Mouse (Mus musculus): ENCODE measurements around the gene Gfi1.

Gene Gfi1

GRCm38 (mm10) chr5:107725435-107726261 is at the start of gene Gfi1:
Gene Gfi1, minus strand, starts transcription at chr5:107726036.
- DNase-seq (ENCODE audit: low spot score) = no peak

GRCm38 (mm10) chr5:107772049-107772448 is 46.2 kb upstream of the Gfi1 start:
- DNase-seq (ENCODE audit: low spot score) = no peak

- DNase-seq (ENCODE audit: low spot score) = no peak
Observed at GRCm38 (mm10) chr5:107768224-107768623, 42.4 kb upstream of the Gfi1 start.

- no peak for DNase-seq (ENCODE audit: low spot score)
Observed at GRCm38 (mm10) chr5:107765946-107766345, 40.1 kb upstream of the Gfi1 start.

- DNase-seq (ENCODE audit: low spot score) = no peak
Observed at GRCm38 (mm10) chr5:107764486-107764885, 38.6 kb upstream of the Gfi1 start.

GRCm38 (mm10) chr5:107763674-107764073 is 37.8 kb upstream of the Gfi1 start:
- DNase-seq (ENCODE audit: low spot score) = no peak

- DNase-seq (ENCODE audit: low spot score) = no peak
Observed at GRCm38 (mm10) chr5:107759121-107759520, 33.3 kb upstream of the Gfi1 start.

GRCm38 (mm10) chr5:107756072-107756471 is 30.2 kb upstream of the Gfi1 start:
- no peak for DNase-seq (ENCODE audit: low spot score)

GRCm38 (mm10) chr5:107754740-107755139 is 28.9 kb upstream of the Gfi1 start:
- DNase-seq (ENCODE audit: low spot score) = no peak

GRCm38 (mm10) chr5:107753656-107754055 is 27.8 kb upstream of the Gfi1 start:
- DNase-seq (ENCODE audit: low spot score) = no peak

- no peak for DNase-seq (ENCODE audit: low spot score)
Observed at GRCm38 (mm10) chr5:107749229-107749916, 23.5 kb upstream of the Gfi1 start.

GRCm38 (mm10) chr5:107739023-107739422 is 13.2 kb upstream of the Gfi1 start:
- DNase-seq (ENCODE audit: low spot score) = no peak

GRCm38 (mm10) chr5:107738296-107738695 is 12.5 kb upstream of the Gfi1 start:
- DNase-seq (ENCODE audit: low spot score) = no peak

- no peak for DNase-seq (ENCODE audit: low spot score)
Observed at GRCm38 (mm10) chr5:107736171-107736570, 10.3 kb upstream of the Gfi1 start.

- DNase-seq (ENCODE audit: low spot score) = no peak
Observed at GRCm38 (mm10) chr5:107731844-107732243, 6.0 kb upstream of the Gfi1 start.

GRCm38 (mm10) chr5:107731408-107731807 is 5.6 kb upstream of the Gfi1 start:
- no peak for DNase-seq (ENCODE audit: low spot score)

- DNase-seq (ENCODE audit: low spot score) = no peak
Observed at GRCm38 (mm10) chr5:107727007-107727402, 1.2 kb upstream of the Gfi1 start.

GRCm38 (mm10) chr5:107726281-107727006 is 608 bp upstream of the Gfi1 start:
- DNase-seq (ENCODE audit: low spot score) = no peak

GRCm38 (mm10) chr5:107724661-107725434 is 988 bp downstream of the Gfi1 start:
- DNase-seq (ENCODE audit: low spot score) = no peak

GRCm38 (mm10) chr5:107723541-107724511 is 2.0 kb downstream of the Gfi1 start:
- no peak for DNase-seq (ENCODE audit: low spot score)

Measured in urinary bladder, postnatal 10 days (tissue).